Mouse (Mus musculus): ENCODE data around the gene Atp1b1. TPM values are rescaled to one million over a fixed set of nuclear protein-coding genes. Genes with fewer than 3 reads are reported as not detected.

Atp1b1 gene
- polyA plus RNA-seq, 1 experiment from 2014 or later, result 203 TPM

GRCm38 (mm10) chr1:164432649-164433048 is 25.5 kb downstream of the Atp1b1 start:
- H3K27me3 ChIP-seq (replicated peaks), result no peaks in the 10 kb centered on the region
- 0 out of 2 replicates have a peak, but pooled peaks cover 4% of the 10 kb centered on the region for H3K36me3 ChIP-seq
- ATAC-seq, result no peak
- WGBS, result 69% methylated on average over 5 of the region's 5 CpGs
- H3K4me2 ChIP-seq (replicated peaks), result no peak overlapping the region
- H3K4me1 ChIP-seq (replicated peaks), result no peaks in the 10 kb centered on the region
- H3K9ac ChIP-seq, result no peak overlapping the region
- H3K9me3 ChIP-seq, result no peaks in the 10 kb centered on the region
- no peak overlapping the region for H3K4me3 ChIP-seq (replicated peaks)
- H3K27ac ChIP-seq, result no peak overlapping the region

- ATAC-seq, result no peak
- no peaks in the 10 kb centered on the region for H3K27me3 ChIP-seq (replicated peaks)
- H3K4me1 ChIP-seq (replicated peaks), result no peaks in the 10 kb centered on the region
- H3K4me2 ChIP-seq (replicated peaks), result no peak overlapping the region
- 89% methylated on average over 9 of the region's 9 CpGs for WGBS
- H3K9me3 ChIP-seq, result no peaks in the 10 kb centered on the region
- H3K36me3 ChIP-seq, result no peaks in the 10 kb centered on the region
- H3K4me3 ChIP-seq (replicated peaks), result no peak overlapping the region
- H3K9ac ChIP-seq, result no peak overlapping the region
- no peak overlapping the region for H3K27ac ChIP-seq
Observed at GRCm38 (mm10) chr1:164428644-164429043, 29.5 kb downstream of the Atp1b1 start.

GRCm38 (mm10) chr1:164427777-164428176 is 30.4 kb downstream of the Atp1b1 start:
- H3K9me3 ChIP-seq, result no peaks in the 10 kb centered on the region
- no peak for ATAC-seq
- H3K36me3 ChIP-seq, result no peaks in the 10 kb centered on the region
- no peak overlapping the region for H3K9ac ChIP-seq
- no peak overlapping the region for H3K4me2 ChIP-seq (replicated peaks)
- H3K27ac ChIP-seq, result no peak overlapping the region
- no peak overlapping the region for H3K4me3 ChIP-seq (replicated peaks)
- H3K4me1 ChIP-seq (replicated peaks), result no peaks in the 10 kb centered on the region
- H3K27me3 ChIP-seq (replicated peaks), result no peaks in the 10 kb centered on the region
- WGBS, result 77% methylated on average over 7 of the region's 7 CpGs

GRCm38 (mm10) chr1:164426227-164426626 is 31.9 kb downstream of the Atp1b1 start:
- H3K4me3 ChIP-seq (replicated peaks), result no peak overlapping the region
- H3K9me3 ChIP-seq, result no peaks in the 10 kb centered on the region
- H3K27me3 ChIP-seq (replicated peaks), result no peaks in the 10 kb centered on the region
- H3K4me2 ChIP-seq (replicated peaks), result no peak overlapping the region
- 77% methylated on average over 7 of the region's 7 CpGs for WGBS
- no peak overlapping the region for H3K9ac ChIP-seq
- H3K36me3 ChIP-seq, result no peaks in the 10 kb centered on the region
- no peak overlapping the region for H3K27ac ChIP-seq
- no peaks in the 10 kb centered on the region for H3K4me1 ChIP-seq (replicated peaks)
- peak; percentile 72 for ATAC-seq

GRCm38 (mm10) chr1:164420623-164421354 is 37.4 kb downstream of the Atp1b1 start:
- H3K9me3 ChIP-seq, result no peaks in the 10 kb centered on the region
- 56% methylated on average over 6 of the region's 6 CpGs for WGBS
- no peak overlapping the region for H3K4me2 ChIP-seq (replicated peaks)
- no peaks in the 10 kb centered on the region for H3K36me3 ChIP-seq
- no peaks in the 10 kb centered on the region for H3K27me3 ChIP-seq (replicated peaks)
- peak overlapping the region; percentile 74 for H3K27ac ChIP-seq
- H3K9ac ChIP-seq, result no peak overlapping the region
- ATAC-seq, result peak; percentile 89
- H3K4me1 ChIP-seq (replicated peaks), result no peaks in the 10 kb centered on the region
- no peak overlapping the region for H3K4me3 ChIP-seq (replicated peaks)

DNA sequence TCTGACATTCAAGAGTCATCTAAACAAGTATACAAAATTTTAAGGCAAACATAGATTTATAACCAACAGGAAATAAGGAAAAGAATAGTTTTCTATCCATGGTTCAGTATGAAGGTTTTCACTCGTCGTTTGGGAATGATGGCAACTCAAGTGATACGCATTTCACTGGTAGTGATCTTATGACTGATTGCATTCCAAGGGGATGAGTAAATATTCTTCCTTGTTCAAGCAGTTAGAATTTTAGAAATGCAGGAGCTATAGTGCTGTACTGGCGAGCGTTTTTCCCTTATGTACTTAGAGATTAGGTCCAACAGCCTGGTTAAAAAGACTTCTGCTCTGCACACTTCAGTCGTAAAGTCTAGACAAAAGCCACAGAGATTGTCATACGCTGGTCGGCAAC is 38.8 kb downstream of the Atp1b1 start:
- no peaks in the 10 kb centered on the region for H3K27me3 ChIP-seq (replicated peaks)
- H3K4me3 ChIP-seq (replicated peaks), result no peak overlapping the region
- H3K4me2 ChIP-seq (replicated peaks), result no peak overlapping the region
- 45% methylated on average over 8 of the region's 8 CpGs for WGBS
- no peak for ATAC-seq
- no peaks in the 10 kb centered on the region for H3K36me3 ChIP-seq
- H3K4me1 ChIP-seq (replicated peaks), result no peaks in the 10 kb centered on the region
- H3K27ac ChIP-seq, result 0 out of 2 replicates have a peak overlapping the region, but pooled peaks have one; percentile 1
- H3K9ac ChIP-seq, result no peak overlapping the region
- no peaks in the 10 kb centered on the region for H3K9me3 ChIP-seq

DNA sequence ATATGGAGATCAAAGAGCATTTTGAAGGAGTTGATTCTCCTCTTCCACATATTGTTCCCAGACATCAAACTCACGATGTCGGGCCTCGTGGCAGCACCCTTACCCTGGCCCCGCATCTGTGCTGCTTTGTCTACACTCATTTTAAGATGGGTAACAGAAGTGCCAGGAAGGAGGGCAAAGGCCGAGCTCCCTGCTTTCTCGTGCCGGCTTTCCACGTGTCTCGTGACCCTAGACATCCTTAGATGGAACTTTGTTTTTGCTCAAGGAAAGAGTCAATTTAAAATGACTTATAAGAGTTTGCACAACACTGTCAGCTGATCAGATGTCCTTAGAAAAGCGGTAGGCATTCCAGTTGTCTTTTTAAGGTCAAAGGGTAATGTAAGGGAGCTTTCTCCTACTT is 39.8 kb downstream of the Atp1b1 start:
- Histone ChIP-seq H3K9ac (no peak overlapping the region), H3K4me3 (replicated peaks) (no peak overlapping the region), H3K4me1 (replicated peaks) (no peaks in the 10 kb centered on the region), H3K36me3 (no peaks in the 10 kb centered on the region), H3K9me3 (no peaks in the 10 kb centered on the region), H3K27me3 (replicated peaks) (no peaks in the 10 kb centered on the region), H3K4me2 (replicated peaks) (no peak overlapping the region), H3K27ac (no peak overlapping the region)
- WGBS, result 60% methylated on average over 10 of the region's 10 CpGs
- ATAC-seq, result no peak

DNA sequence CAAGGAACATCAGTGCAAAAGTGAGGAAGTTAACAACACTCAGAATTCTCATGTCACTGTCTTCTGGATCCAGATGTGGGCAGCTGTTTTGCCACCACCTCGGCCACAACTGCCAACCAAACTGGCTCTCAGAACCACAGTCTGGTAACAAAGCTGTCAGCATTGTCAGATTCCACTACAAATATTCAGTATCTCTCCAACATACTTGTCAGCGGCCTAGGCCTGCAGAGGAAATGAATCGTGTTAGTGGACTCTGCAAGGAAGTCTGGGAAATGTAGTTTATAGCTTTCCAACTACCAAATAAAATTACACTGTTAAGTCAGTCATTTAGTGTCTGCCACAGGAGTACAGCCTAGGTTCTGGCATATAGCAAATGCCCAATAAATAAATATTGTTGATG is 40.6 kb downstream of the Atp1b1 start:
- no peak for ATAC-seq
- no peaks in the 10 kb centered on the region for H3K9me3 ChIP-seq

GRCm38 (mm10) chr1:164416692-164417394 is 41.3 kb downstream of the Atp1b1 start:
- no peak for ATAC-seq
- H3K4me1 ChIP-seq (replicated peaks), result no peaks in the 10 kb centered on the region
- no peak overlapping the region for H3K4me3 ChIP-seq (replicated peaks)
- no peaks in the 10 kb centered on the region for H3K9me3 ChIP-seq
- H3K4me2 ChIP-seq (replicated peaks), result no peak overlapping the region
- H3K27me3 ChIP-seq (replicated peaks), result no peaks in the 10 kb centered on the region
- H3K9ac ChIP-seq, result no peak overlapping the region
- peak overlapping the region; percentile 83 for H3K27ac ChIP-seq
- no peaks in the 10 kb centered on the region for H3K36me3 ChIP-seq
- WGBS, result 69% methylated on average over 12 of the region's 12 CpGs

More for the DNA sequence above, 40.6 kb downstream of the Atp1b1 start:
- Histone ChIP-seq H3K4me1 (replicated peaks) (no peaks in the 10 kb centered on the region), H3K9ac (no peak overlapping the region), H3K27ac (peak overlapping the region; percentile 83), H3K4me3 (replicated peaks) (no peak overlapping the region), H3K4me2 (replicated peaks) (no peak overlapping the region), H3K36me3 (no peaks in the 10 kb centered on the region), H3K27me3 (replicated peaks) (no peaks in the 10 kb centered on the region)
- WGBS, result 60% methylated on average over 3 of the region's 3 CpGs

GRCm38 (mm10) chr1:164415347-164415751 is 42.8 kb downstream of the Atp1b1 start:
- Histone ChIP-seq H3K27ac (peak overlapping the region; percentile 83), H3K9me3 (no peaks in the 10 kb centered on the region), H3K4me3 (replicated peaks) (no peak overlapping the region), H3K4me1 (replicated peaks) (no peaks in the 10 kb centered on the region), H3K9ac (no peak overlapping the region), H3K36me3 (no peaks in the 10 kb centered on the region), H3K27me3 (replicated peaks) (no peaks in the 10 kb centered on the region), H3K4me2 (replicated peaks) (peak overlapping the region; percentile 39; the same call in 1 of the 2 replicates)
- peak; percentile 87 for ATAC-seq
- 68% methylated on average over 2 of the region's 2 CpGs for WGBS

- H3K36me3 ChIP-seq, result no peaks in the 10 kb centered on the region
- WGBS, result 86% methylated on average over 11 of the region's 11 CpGs
- no peak overlapping the region for H3K4me2 ChIP-seq (replicated peaks)
- ATAC-seq, result no peak
- no peaks in the 10 kb centered on the region for H3K27me3 ChIP-seq (replicated peaks)
- no peaks in the 10 kb centered on the region for H3K4me1 ChIP-seq (replicated peaks)
- H3K9ac ChIP-seq, result no peak overlapping the region
- H3K27ac ChIP-seq, result no peak overlapping the region
- H3K9me3 ChIP-seq, result no peaks in the 10 kb centered on the region
- H3K4me3 ChIP-seq (replicated peaks), result no peak overlapping the region
Observed at GRCm38 (mm10) chr1:164413608-164414007, 44.5 kb downstream of the Atp1b1 start.

DNA sequence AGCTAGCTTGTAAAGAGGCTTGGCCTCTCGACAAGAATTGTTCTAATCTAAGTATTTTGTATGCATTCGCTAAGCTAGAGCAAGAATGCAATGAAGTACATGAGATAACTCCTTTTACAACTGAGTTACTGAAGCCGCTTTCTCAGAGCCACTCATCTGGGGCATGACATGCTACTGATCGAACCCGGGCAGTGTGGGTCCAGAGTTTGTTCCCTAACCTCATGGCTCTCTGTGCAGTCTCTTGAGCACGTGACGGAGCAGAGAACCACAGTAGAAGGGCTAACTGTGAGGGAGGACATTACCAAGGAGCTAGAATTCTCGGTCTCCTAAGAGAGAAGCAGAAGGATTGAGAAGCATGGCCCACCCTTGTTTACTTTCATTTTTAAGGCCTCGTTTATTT is 45.2 kb downstream of the Atp1b1 start:
- ATAC-seq, result peak; percentile 24
- Histone ChIP-seq H3K27me3 (replicated peaks) (no peaks in the 10 kb centered on the region), H3K36me3 (no peaks in the 10 kb centered on the region), H3K4me1 (replicated peaks) (no peaks in the 10 kb centered on the region), H3K27ac (peak overlapping the region; percentile 40), H3K4me2 (replicated peaks) (no peak overlapping the region), H3K4me3 (replicated peaks) (no peak overlapping the region), H3K9ac (no peak overlapping the region), H3K9me3 (no peaks in the 10 kb centered on the region)
- WGBS, result 76% methylated on average over 9 of the region's 9 CpGs

GRCm38 (mm10) chr1:164411306-164411705 is 46.8 kb downstream of the Atp1b1 start:
- H3K27me3 ChIP-seq (replicated peaks), result no peaks in the 10 kb centered on the region
- no peaks in the 10 kb centered on the region for H3K36me3 ChIP-seq
- H3K9ac ChIP-seq, result no peak overlapping the region
- ATAC-seq, result peak; percentile 50
- no peak overlapping the region for H3K27ac ChIP-seq
- H3K4me1 ChIP-seq (replicated peaks), result no peaks in the 10 kb centered on the region
- no peaks in the 10 kb centered on the region for H3K9me3 ChIP-seq
- WGBS, result 60% methylated on average over 7 of the region's 7 CpGs
- no peak overlapping the region for H3K4me2 ChIP-seq (replicated peaks)
- H3K4me3 ChIP-seq (replicated peaks), result no peak overlapping the region
